Mouse (Mus musculus) ES-Bruce4 (cell line): ENCODE results near the gene Irf2bpl.

ENCODE experiments used
- CTCF ChIP-seq: IDR thresholded peaks from one replicate; pipeline ENCODE4 v1.8.1; 2011; ENCODE audit warnings: low read depth, low read length
- EP300 ChIP-seq: IDR thresholded peaks from 2 replicates; pipeline ENCODE4 v1.6.1; 2011; ENCODE audit warnings: low read depth, low read length; ENCODE audit not compliant: insufficient read depth
- POLR2A ChIP-seq: IDR thresholded peaks from one replicate; pipeline ENCODE4 v1.8.1; 2011; ENCODE audit warnings: low read length; ENCODE audit not compliant: insufficient read depth

DNA sequence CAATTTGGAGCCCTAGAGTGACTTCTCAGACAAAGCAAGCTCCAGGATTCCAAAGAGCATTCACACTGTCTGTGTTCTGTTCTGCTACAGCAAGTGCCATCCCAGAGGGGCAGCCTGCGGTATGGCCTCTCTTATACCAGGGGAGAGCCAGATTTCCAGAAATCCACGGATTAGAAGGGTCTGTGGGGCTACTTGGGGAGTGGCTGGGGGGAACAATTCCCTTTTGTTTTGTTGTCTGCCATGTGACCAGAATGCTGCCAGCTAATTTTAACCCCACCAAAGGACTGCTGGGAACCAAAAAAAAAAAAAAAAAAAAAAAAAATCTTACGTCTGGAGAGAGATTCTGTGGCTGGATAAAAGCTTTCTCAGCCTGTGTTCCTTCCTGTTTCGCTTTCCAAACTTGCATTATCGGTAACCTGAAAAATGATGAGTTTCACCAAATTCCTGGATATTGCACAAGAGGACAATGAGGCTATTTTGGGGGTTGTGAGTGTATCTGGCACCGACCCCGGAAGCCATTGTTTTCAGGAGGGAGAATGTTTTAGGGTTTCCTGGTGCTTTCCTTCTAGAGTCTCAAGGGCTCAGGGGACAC lies 12.4 kb upstream of the Irf2bpl start:
- no peak for TF ChIP-seq CTCF
- no peak for TF ChIP-seq POLR2A
- TF ChIP-seq EP300, result no peak
